Comparison of ENCODE assay signal across 9 mouse cellular contexts in genomic region chr13:107847179-107848012, GRCm38 (mm10).
DNase-seq lines count a peak whose midpoint lies in the region; ATAC-seq and TF ChIP-seq lines count a peak whose summit lies in the region.
"Had no signal": no experiment of that assay in that cellular context is flagged by ENCODE, and none has a peak within 500 bp of the region (broad histone marks: within the 10 kb centered on the region; RNA-seq: fewer than 3 reads in every experiment).

No protein-coding gene starts in this region.

- H3K4me2 ChIP-seq in heart, embryonic 11.5 days = peak overlapping the region; percentile 34
- peak overlapping the region; percentile 29 for H3K4me2 ChIP-seq in heart, embryonic 16.5 days (ENCODE audit: low read depth, low read length)
- peak overlapping the region; percentile 13; the same call in 1 of the 2 replicates for H3K4me2 ChIP-seq in limb, embryonic 11.5 days (ENCODE audit: low read depth, severe bottlenecking)
- peak overlapping the region; percentile 44 for H3K4me2 ChIP-seq in midbrain, postnatal 0 days (ENCODE audit: low read depth, low read length, poor library complexity, severe bottlenecking)

- 37% methylated on average over 18 of the region's 18 CpGs for WGBS in heart, embryonic 11.5 days (ENCODE audit: insufficient replicate concordance)
- 37% methylated on average over 18 of the region's 18 CpGs for WGBS in heart, embryonic 16.5 days
- WGBS in limb, embryonic 11.5 days = 47% methylated on average over 18 of the region's 18 CpGs
- 25% methylated on average over 18 of the region's 18 CpGs for WGBS in midbrain, postnatal 0 days

- H3K9ac ChIP-seq in heart, embryonic 11.5 days (ENCODE audit: low read depth, low read length) = no peak overlapping the region
- H3K9ac ChIP-seq in heart, embryonic 16.5 days (ENCODE audit: low read length) = 0 out of 2 replicates have a peak overlapping the region, but pooled peaks have one; percentile 38
- H3K9ac ChIP-seq in limb, embryonic 11.5 days (ENCODE audit: low read length) = no peak overlapping the region
- no peak overlapping the region for H3K9ac ChIP-seq in midbrain, postnatal 0 days (replicated peaks; ENCODE audit: low read length, poor library complexity, severe bottlenecking)

- H3K27ac ChIP-seq in heart, embryonic 11.5 days (ENCODE audit: low read depth, low read length) = no peak overlapping the region
- peak overlapping the region; percentile 52; the same call in 1 of the 2 replicates for H3K27ac ChIP-seq in heart, embryonic 16.5 days (ENCODE audit: low read length)
- peak overlapping the region; percentile 63; the same call in 1 of the 2 replicates for H3K27ac ChIP-seq in limb, embryonic 11.5 days (replicated peaks; ENCODE audit: low read depth, low read length)
- peak overlapping the region; percentile 26; the same call in 1 of the 2 replicates for H3K27ac ChIP-seq in midbrain, postnatal 0 days (ENCODE audit: low read depth, low read length)

- no peaks in the 10 kb centered on the region for H3K27me3 ChIP-seq in heart, embryonic 11.5 days (ENCODE audit: control insufficient read depth, insufficient read depth, low read length)
- H3K27me3 ChIP-seq in heart, embryonic 16.5 days (ENCODE audit: control insufficient read depth, insufficient read depth, low read length) = no peaks in the 10 kb centered on the region
- H3K27me3 ChIP-seq in limb, embryonic 11.5 days (ENCODE audit: control insufficient read depth, insufficient read depth, low read length) = no peaks in the 10 kb centered on the region
- no peaks in the 10 kb centered on the region for H3K27me3 ChIP-seq in midbrain, postnatal 0 days (ENCODE audit: insufficient read depth, low read length)

- ATAC-seq in heart, embryonic 11.5 days (replicated peaks; ENCODE audit: insufficient number of reproducible peaks, low FRiP score, low TSS enrichment) = no peak
- ATAC-seq in heart, embryonic 16.5 days (replicated peaks; ENCODE audit: extremely low read depth, insufficient read depth, low FRiP score) = 0 out of 2 replicates have a peak, but pooled peaks have one; percentile 9
- peak; percentile 35; the same call in 1 of the 2 replicates for ATAC-seq in limb, embryonic 11.5 days (ENCODE audit: insufficient number of reproducible peaks, low FRiP score, low TSS enrichment, low read depth)
- no peak for ATAC-seq in midbrain, postnatal 0 days (ENCODE audit: low FRiP score)
- ATAC-seq in inflammation-experienced regulatory T-cells, adult 6 months = no peak

- no peak overlapping the region for H3K4me3 ChIP-seq in heart, embryonic 11.5 days (ENCODE audit: low read depth, low read length)
- H3K4me3 ChIP-seq in heart, embryonic 16.5 days (ENCODE audit: low read length) = peak overlapping the region; percentile 1; the same call in 1 of the 2 replicates
- no peak overlapping the region for H3K4me3 ChIP-seq in limb, embryonic 11.5 days (ENCODE audit: low read depth, low read length)
- H3K4me3 ChIP-seq in midbrain, postnatal 0 days (ENCODE audit: low read depth, low read length) = peak overlapping the region; percentile 17; the same call in 1 of the 2 replicates

- no peak for DNase-seq in heart, adult 8-10 months (ENCODE audit: low spot score)
- no peak for DNase-seq in limb, embryonic 11.5 days (ENCODE audit: low spot score)
- DNase-seq in midbrain, postnatal 0 days (ENCODE audit: low spot score) = no peak
- no peak for DNase-seq in adrenal gland, postnatal 10 days
- DNase-seq in adrenal gland, adult (ENCODE audit: inconsistent age in 2 of 2, low spot score in 1 of 2) = no peak

- H3K4me1 ChIP-seq in heart, embryonic 11.5 days (ENCODE audit: control insufficient read depth, insufficient read depth, low read length) = peaks cover 52% of the 10 kb centered on the region
- peaks cover 29% of the 10 kb centered on the region for H3K4me1 ChIP-seq in heart, embryonic 16.5 days (ENCODE audit: control insufficient read depth, insufficient read depth, low read length)
- peaks cover 30% of the 10 kb centered on the region for H3K4me1 ChIP-seq in limb, embryonic 11.5 days (ENCODE audit: control insufficient read depth, insufficient read depth, low read length)
- peaks cover 16% of the 10 kb centered on the region; the same call in 1 of the 2 replicates for H3K4me1 ChIP-seq in midbrain, postnatal 0 days (ENCODE audit: insufficient read depth, low read length)

- no peak for TF ChIP-seq CTCF in midbrain, postnatal 0 days (IDR thresholded peaks at IDR 0.05)

- no peaks in the 10 kb centered on the region for H3K9me3 ChIP-seq in heart, embryonic 11.5 days (replicated peaks; ENCODE audit: control insufficient read depth, low read length)
- no peaks in the 10 kb centered on the region for H3K9me3 ChIP-seq in heart, embryonic 16.5 days (replicated peaks; ENCODE audit: control insufficient read depth, low read length)
- H3K9me3 ChIP-seq in limb, embryonic 11.5 days (ENCODE audit: control insufficient read depth, low read length) = no peaks in the 10 kb centered on the region
- H3K9me3 ChIP-seq in midbrain, postnatal 0 days (ENCODE audit: low read length) = no peaks in the 10 kb centered on the region

- no peaks in the 10 kb centered on the region for H3K36me3 ChIP-seq in heart, embryonic 11.5 days (ENCODE audit: control insufficient read depth, insufficient read depth, low read length)
- H3K36me3 ChIP-seq in heart, embryonic 16.5 days (ENCODE audit: control insufficient read depth, insufficient read depth) = no peaks in the 10 kb centered on the region
- no peaks in the 10 kb centered on the region for H3K36me3 ChIP-seq in limb, embryonic 11.5 days (ENCODE audit: control insufficient read depth, insufficient read depth, low read length)
- no peaks in the 10 kb centered on the region for H3K36me3 ChIP-seq in midbrain, postnatal 0 days (ENCODE audit: insufficient read depth, low read length)
- H3K36me3 ChIP-seq: G1E had no signal

Comparison
In these comparisons a context has a peak if more than half of its experiments do, and no peak if none do; other contexts are left out.
1. ATAC-seq: peak in heart, embryonic 16.5 days (single experiment) and limb, embryonic 11.5 days (single experiment); none in heart, embryonic 11.5 days (single experiment), midbrain, postnatal 0 days (single experiment) and inflammation-experienced regulatory T-cells, adult 6 months (single experiment).
2. H3K4me3 ChIP-seq: peak in heart, embryonic 16.5 days (single experiment) and midbrain, postnatal 0 days (single experiment); none in heart, embryonic 11.5 days (single experiment) and limb, embryonic 11.5 days (single experiment).
3. Peak in every context shown above with its lines, with median percentiles within 50 percentile points of each other: H3K4me2 ChIP-seq.